Mouse (Mus musculus) intestine, embryonic 14.5 days (tissue): ENCODE results near the gene Ap2a1. TPM values are rescaled to one million over a fixed set of nuclear protein-coding genes. Genes with fewer than 3 reads are reported as not detected.

ENCODE experiments used
- ATAC-seq: fragments of 200-750 bp; cut with Nextera tagmentation; replicated peaks from 2 replicates; pipeline ENCODE4 v1.8.0; 2017; ENCODE audit warnings: low read depth, moderate number of reproducible peaks, moderate TSS enrichment, moderate library complexity; ENCODE audit not compliant: low FRiP score, low TSS enrichment
- DNase-seq: peaks from one replicate; pipeline ENCODE4 v3.0.0-alpha.2; 2018; ENCODE audit warnings: low spot score
- H3K27ac ChIP-seq: fragments of 300-500 bp; sonication (generic); 2 replicates; pipeline ENCODE4 v1.5.1; 2014; ENCODE audit warnings: low read depth, mild to moderate bottlenecking, control low read depth
- H3K27me3 ChIP-seq: fragments of 300-500 bp; sonication (generic); replicated peaks from 2 replicates; pipeline ENCODE4 v1.6.1; 2014; ENCODE audit warnings: low read length, control low read depth; ENCODE audit not compliant: control insufficient read depth, insufficient read depth
- H3K36me3 ChIP-seq: fragments of 300-500 bp; sonication (generic); 2 replicates; pipeline ENCODE4 v1.6.1; 2014; ENCODE audit warnings: low read length, control low read depth; ENCODE audit not compliant: control insufficient read depth, insufficient read depth
- H3K4me1 ChIP-seq: fragments of 300-500 bp; sonication (generic); replicated peaks from 2 replicates; pipeline ENCODE4 v1.6.1; 2014; ENCODE audit warnings: low read length, control low read depth, mixed read lengths; ENCODE audit not compliant: control insufficient read depth, insufficient read depth
- H3K4me2 ChIP-seq: fragments of 300-500 bp; sonication (generic); 2 replicates; pipeline ENCODE4 v1.6.1; 2014; ENCODE audit warnings: low read length
- H3K4me3 ChIP-seq: fragments of 300-500 bp; sonication (generic); 2 replicates; pipeline ENCODE4 v1.5.1; 2014; ENCODE audit warnings: low read depth, low read length, control low read depth, mixed read lengths
- H3K9ac ChIP-seq: fragments of 300-500 bp; sonication (generic); 2 replicates; pipeline ENCODE4 v1.6.1; 2014; ENCODE audit warnings: mild to moderate bottlenecking, low read length
- H3K9me3 ChIP-seq: fragments of 300-500 bp; sonication (generic); 2 replicates; pipeline ENCODE4 v1.6.1; 2016; ENCODE audit warnings: low read length, control low read depth; ENCODE audit not compliant: control insufficient read depth
- WGBS: fragments of 180-500 bp; shearing (Covaris S2); extraction: QIAGEN DNeasy Blood & Tissue Kit; methylation state at CpG from one replicate; pipeline ENCODE4 v1.1.7; 2014; 5-methylcytosine and 5-hydroxymethylcytosine counted together
- polyA plus RNA-seq: library from polyadenylated mRNA; unstranded; fragments of >200 nt; fragmentation: Nextera tagmentation; extraction: Ambion mirVana; gene quantifications from 2 replicates; pipeline ENCODE4 v1.2.1, GENCODE M21; 2014

The Ap2a1 gene
- polyA plus RNA-seq, 1 experiment from 2014 or later = 68.3 TPM

DNA sequence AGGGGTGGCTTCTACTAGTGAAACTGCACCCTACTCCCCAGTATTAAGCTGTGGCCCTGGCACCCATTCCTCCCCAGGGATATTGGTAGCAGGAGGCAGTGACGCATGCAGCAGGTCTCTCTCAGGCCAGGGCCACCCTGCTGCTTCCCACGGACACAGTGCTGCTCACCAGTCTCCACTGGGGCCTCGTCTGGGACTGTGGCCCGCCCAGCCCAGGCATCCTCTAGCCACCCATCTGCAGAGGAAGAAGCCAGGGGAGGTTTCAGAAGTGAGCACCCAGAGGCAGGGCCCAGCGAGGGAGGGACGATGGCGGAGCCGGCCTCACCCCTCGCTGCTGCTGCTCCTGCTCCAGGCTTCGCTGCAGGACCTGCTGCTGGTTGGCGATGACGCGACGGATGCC lies 66.1 kb downstream of the Ap2a1 start:
- DNase-seq (no peak), ATAC-seq (no peak)
- H3K4me2 ChIP-seq = no peak overlapping the region
- H3K9ac ChIP-seq = no peak overlapping the region
- H3K9me3 ChIP-seq = no peaks in the 10 kb centered on the region
- peaks cover 56% of the 10 kb centered on the region for H3K36me3 ChIP-seq
- 87% methylated on average over 14 of the region's 14 CpGs for WGBS
- H3K27ac ChIP-seq = no peak overlapping the region
- peaks cover 47% of the 10 kb centered on the region for H3K4me1 ChIP-seq
- no peak overlapping the region for H3K4me3 ChIP-seq
- H3K27me3 ChIP-seq = no peaks in the 10 kb centered on the region

DNA sequence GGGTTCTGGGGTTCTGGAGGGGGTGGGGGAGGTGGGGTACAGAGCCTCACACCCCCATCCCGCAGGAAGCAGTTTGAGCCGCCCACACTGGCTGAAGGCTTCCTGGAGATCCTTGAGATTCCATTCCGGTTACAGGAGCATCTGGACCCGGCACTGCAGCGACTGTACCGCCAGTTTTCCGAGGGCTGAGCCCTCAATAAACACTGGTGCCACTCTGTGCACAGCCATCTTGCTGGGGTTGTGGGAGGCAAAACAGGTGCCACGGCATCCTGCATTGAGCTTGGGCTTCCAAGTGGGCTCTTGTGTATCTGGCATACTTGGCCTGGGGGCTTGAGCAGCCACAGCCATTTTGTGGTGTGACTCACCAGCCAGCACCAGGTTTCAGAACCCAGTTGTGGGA lies 66.9 kb downstream of the Ap2a1 start:
- Histone ChIP-seq H3K9me3 (no peaks in the 10 kb centered on the region), H3K36me3 (peaks cover 56% of the 10 kb centered on the region), H3K9ac (no peak overlapping the region), H3K4me3 (no peak overlapping the region), H3K4me2 (no peak overlapping the region), H3K4me1 (peaks cover 47% of the 10 kb centered on the region), H3K27me3 (no peaks in the 10 kb centered on the region), H3K27ac (no peak overlapping the region)
- DNase-seq = no peak
- no peak for ATAC-seq
- WGBS = 69% methylated on average over 8 of the region's 8 CpGs

DNA sequence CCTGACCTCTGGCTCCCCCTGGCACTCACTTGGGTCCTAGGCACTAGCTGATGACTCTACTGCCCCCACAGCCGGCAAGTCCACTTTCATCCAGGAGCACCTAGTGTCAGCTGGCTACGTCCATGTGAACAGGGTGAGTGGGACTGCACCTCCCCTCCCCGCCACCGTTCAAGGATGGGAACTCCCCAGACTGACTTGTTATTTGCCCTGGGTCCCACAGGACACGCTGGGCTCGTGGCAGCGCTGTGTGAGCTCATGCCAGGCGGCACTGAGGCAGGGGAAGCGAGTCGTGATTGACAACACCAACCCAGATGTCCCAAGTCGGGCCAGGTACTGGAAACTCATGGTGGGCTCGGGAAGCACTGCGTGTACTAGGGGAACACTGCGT lies 67.9 kb downstream of the Ap2a1 start:
- no peak overlapping the region for H3K9ac ChIP-seq
- peaks cover 51% of the 10 kb centered on the region for H3K36me3 ChIP-seq
- ATAC-seq = no peak
- no peak overlapping the region for H3K4me3 ChIP-seq
- H3K9me3 ChIP-seq = no peaks in the 10 kb centered on the region
- no peak overlapping the region for H3K27ac ChIP-seq
- no peak overlapping the region for H3K4me2 ChIP-seq
- 83% methylated on average over 14 of the region's 14 CpGs for WGBS
- no peak for DNase-seq
- no peaks in the 10 kb centered on the region for H3K27me3 ChIP-seq
- peaks cover 42% of the 10 kb centered on the region for H3K4me1 ChIP-seq

DNA sequence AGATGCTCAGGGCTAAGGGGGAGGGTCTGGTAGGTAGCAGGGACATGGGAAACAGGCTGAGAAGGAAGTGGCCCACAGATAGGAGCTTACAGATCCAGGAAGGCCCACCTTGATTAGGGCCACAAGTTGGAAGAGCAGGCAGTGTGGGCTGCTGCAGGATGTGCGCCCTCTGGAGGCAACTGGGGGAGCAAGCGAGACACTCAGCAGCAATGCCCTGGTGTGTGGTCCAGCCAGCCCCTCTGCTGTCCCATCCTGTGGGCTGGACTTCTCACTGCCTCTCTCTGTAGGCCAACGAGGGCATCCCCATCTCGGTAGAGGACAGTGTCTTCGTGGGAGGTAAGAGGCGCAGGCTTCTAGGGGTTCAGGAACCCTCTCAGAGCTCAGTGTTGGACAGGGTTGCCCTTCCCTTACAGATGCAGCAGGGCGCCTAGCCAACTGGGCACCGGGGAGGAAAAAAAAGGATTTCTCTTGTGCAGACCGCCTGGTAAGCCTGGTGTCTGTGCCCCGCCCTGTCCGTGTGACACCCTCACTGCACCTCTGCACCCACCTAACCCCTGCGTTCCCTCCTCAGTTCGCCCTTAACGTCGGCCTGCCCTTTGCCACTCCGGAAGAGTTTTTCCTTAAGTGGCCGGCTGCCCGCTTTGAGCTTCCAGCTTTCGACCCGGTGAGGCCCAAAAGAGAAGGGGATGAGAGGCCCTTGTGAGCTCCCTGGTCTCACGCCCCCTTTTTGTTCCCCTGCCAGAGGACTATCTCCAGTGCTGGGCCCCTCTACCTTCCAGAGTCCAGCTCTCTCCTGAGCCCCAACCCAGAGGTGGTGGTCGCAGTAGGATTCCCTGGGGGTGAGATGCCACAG lies 68.5 kb downstream of the Ap2a1 start:
- Histone ChIP-seq H3K27ac (peak overlapping the region; percentile 47; the same call in 1 of the 2 replicates), H3K4me1 (peaks cover 38% of the 10 kb centered on the region), H3K9me3 (no peaks in the 10 kb centered on the region), H3K27me3 (no peaks in the 10 kb centered on the region), H3K36me3 (peaks cover 45% of the 10 kb centered on the region), H3K9ac (no peak overlapping the region), H3K4me2 (no peak overlapping the region), H3K4me3 (no peak overlapping the region)
- ATAC-seq (peak; percentile 34; the same call in 1 of the 2 replicates), DNase-seq (peak; percentile 85)
- 61% methylated on average over 22 of the region's 22 CpGs for WGBS

DNA sequence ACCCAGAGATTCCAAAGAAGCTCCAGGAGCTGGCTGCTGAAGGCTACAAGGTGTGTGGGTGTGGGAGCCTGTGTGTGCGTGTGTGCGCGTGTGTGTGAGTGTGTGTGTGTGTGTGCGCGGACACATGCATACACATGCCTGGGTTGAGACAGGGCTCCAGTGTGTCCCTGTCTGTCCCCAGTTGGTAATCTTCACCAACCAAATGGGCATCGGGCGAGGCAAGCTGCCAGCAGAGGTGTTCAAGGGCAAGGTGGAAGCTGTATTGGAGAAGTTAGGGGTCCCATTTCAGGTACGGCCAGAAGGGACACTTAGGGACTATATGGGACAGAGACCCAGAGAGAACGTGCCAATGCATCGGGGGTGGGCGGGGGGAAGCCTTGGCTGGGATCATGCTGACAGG lies 69.4 kb downstream of the Ap2a1 start:
- H3K9me3 ChIP-seq = no peaks in the 10 kb centered on the region
- WGBS = 93% methylated on average over 11 of the region's 11 CpGs
- H3K9ac ChIP-seq = no peak overlapping the region
- peaks cover 29% of the 10 kb centered on the region for H3K4me1 ChIP-seq
- no peak overlapping the region for H3K4me2 ChIP-seq
- H3K36me3 ChIP-seq = peaks cover 36% of the 10 kb centered on the region
- DNase-seq (no peak), ATAC-seq (no peak)
- no peaks in the 10 kb centered on the region for H3K27me3 ChIP-seq
- H3K27ac ChIP-seq = no peak overlapping the region
- no peak overlapping the region for H3K4me3 ChIP-seq

DNA sequence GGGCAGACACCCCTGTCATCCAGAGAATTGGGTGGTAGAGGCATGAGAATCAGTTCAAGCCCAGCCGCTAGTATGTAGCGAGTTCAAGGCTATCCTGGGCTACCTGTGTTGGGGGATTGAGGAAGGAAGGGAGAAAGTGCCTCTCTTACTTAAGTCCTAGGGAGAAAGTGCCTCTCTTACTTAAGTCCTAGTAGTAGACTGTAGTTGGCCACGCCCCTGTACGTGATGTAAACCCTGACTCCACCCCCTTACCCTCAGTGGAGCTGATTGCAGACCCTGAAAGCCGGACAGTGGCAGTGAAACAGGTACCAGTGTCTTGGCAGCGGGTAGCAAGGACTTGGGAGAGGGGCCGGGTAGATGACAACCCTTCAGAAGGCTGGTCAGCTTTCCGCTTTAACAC lies 71.4 kb downstream of the Ap2a1 start:
- no peak overlapping the region; the same call in 1 of the 2 replicates for H3K27ac ChIP-seq
- H3K9me3 ChIP-seq = no peaks in the 10 kb centered on the region
- peaks cover 23% of the 10 kb centered on the region for H3K36me3 ChIP-seq
- no peaks in the 10 kb centered on the region for H3K27me3 ChIP-seq
- WGBS = 29% methylated on average over 8 of the region's 8 CpGs
- ATAC-seq (no peak), DNase-seq (no peak)
- peaks cover 41% of the 10 kb centered on the region for H3K4me1 ChIP-seq
- H3K4me3 ChIP-seq = peak overlapping the region; percentile 80
- peak overlapping the region; percentile 98 for H3K4me2 ChIP-seq
- H3K9ac ChIP-seq = peak overlapping the region; percentile 49

DNA sequence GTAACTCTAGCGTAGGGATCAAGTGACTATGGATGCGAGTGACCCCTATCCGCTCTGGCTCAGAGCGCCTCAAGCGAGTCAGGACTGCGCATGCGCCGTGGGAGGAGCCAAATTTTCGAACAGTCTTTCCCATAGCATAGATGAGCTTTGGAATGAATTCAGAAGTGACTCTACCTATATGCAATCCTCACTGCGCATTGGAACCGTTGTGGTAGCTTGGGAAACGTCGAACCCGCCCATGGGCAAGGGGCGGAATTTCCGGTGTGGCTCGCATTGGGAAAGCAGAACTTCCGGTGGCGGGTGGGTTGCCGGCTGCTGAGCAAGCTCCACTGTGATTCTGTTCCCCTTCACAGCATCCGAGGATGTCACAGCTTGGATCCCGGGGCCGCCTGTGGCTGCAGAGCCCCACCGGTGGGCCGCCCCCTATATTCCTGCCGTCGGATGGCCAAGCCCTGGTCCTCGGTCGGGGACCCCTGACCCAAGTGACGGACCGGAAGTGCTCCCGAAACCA lies 72.2 kb downstream of the Ap2a1 start, which contains the start of gene Pnkp:
Gene Pnkp (plus strand): TSS at position 98 of the 511 bp plus-strand sequence.
- ATAC-seq = peak; percentile 22
- Histone ChIP-seq H3K36me3 (peaks cover 20% of the 10 kb centered on the region), H3K9ac (peak within 1 kb of the TSS; percentile 49), H3K4me3 (peak within 1 kb of the TSS; percentile 80), H3K27me3 (no peaks in the 10 kb centered on the region), H3K27ac (peak within 1 kb of the TSS; percentile 83), H3K9me3 (no peaks in the 10 kb centered on the region), H3K4me1 (peaks cover 41% of the 10 kb centered on the region), H3K4me2 (peak within 1 kb of the TSS; percentile 98)
- peak; percentile 95 for DNase-seq
- WGBS = under 1% methylated on average over 32 of the region's 32 CpGs

DNA sequence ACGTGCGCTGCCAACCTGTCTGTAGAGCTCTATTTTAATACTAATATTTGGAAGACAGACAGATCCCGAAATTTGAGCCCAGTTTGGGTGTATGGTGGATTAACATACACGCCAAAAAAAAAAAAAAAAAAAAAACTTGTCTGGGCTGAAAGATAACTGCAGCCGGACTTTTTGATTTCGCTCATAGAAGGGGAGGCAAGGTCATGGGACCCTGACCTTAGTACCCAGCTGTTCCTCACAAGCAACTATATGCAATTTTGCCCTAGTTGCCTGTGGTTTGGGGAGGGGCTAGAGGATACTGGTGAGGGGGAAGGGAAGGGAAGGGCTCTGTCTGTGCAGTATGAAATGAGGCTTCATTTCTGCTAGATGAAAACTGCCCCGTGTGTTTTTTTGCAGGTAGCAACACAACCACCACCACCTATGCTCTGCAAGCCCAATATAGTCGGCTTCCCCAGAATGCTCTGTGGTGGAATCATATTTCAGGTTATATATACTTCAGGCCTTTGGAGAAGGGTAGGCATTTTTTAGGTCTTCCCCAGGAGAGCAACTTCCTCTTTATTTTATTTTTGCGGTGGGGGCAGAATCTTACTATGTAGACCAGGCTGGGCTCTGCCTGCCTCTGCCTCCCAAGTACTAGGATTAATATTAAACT lies 72.9 kb downstream of the Ap2a1 start:
- WGBS = 60% methylated on average over 9 of the region's 9 CpGs
- Histone ChIP-seq H3K27me3 (no peaks in the 10 kb centered on the region), H3K4me3 (peak overlapping the region; percentile 80), H3K4me2 (peak overlapping the region; percentile 98), H3K9ac (no peak overlapping the region), H3K9me3 (no peaks in the 10 kb centered on the region), H3K27ac (peak overlapping the region; percentile 83), H3K36me3 (peaks cover 19% of the 10 kb centered on the region; the same call in 1 of the 2 replicates), H3K4me1 (peaks cover 43% of the 10 kb centered on the region)
- DNase-seq (no peak), ATAC-seq (no peak)
